Mouse (Mus musculus) brain, embryonic 14.5 days (tissue): ENCODE data around the gene Hoga1.

Source experiments
- CTCF ChIP-seq: fragments of 200-500 bp; IDR thresholded peaks from 2 replicates; pipeline ENCODE4 v1.5.1; 2012; ENCODE audit warnings: inconsistent platforms, mild to moderate bottlenecking, moderate library complexity, borderline replicate concordance; ENCODE audit not compliant: insufficient read depth, insufficient read length; ENCODE audit errors: extremely low read depth
- POLR2A ChIP-seq: fragments of 200-500 bp; IDR thresholded peaks from 2 replicates; pipeline ENCODE4 v1.6.1; 2012; ENCODE audit warnings: mild to moderate bottlenecking, inconsistent platforms, borderline replicate concordance; ENCODE audit not compliant: poor library complexity, insufficient read depth, insufficient read length, severe bottlenecking; ENCODE audit errors: extremely low read depth

DNA sequence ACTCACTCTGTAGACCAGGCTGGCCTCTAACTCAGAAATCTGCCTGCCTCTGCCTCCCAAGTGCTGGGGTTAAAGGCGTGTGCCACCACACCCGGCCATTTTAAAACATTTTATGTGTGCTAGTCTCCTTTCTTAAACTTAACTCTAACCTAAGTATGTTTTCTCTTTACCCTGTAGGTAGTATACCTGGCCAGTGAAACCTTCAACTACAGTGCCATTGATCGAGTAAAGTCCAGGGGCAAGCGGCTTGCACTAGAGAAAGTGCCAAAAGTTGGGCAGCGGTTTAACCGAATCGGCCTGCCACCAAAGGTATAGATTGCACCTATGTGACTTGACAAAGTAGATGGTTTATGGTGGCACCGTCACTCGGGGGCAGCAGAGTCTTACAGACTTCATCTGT is 59.3 kb downstream of the Hoga1 start:
- TF ChIP-seq CTCF (no peak), POLR2A (no peak)
